Mouse (Mus musculus) cerebellum, adult 8-10 months (tissue): ENCODE measurements around the gene Sec22b.

Experiments used
- DNase-seq: peaks from one replicate; pipeline ENCODE4 v3.0.0; 2022

Gene Sec22b

DNA sequence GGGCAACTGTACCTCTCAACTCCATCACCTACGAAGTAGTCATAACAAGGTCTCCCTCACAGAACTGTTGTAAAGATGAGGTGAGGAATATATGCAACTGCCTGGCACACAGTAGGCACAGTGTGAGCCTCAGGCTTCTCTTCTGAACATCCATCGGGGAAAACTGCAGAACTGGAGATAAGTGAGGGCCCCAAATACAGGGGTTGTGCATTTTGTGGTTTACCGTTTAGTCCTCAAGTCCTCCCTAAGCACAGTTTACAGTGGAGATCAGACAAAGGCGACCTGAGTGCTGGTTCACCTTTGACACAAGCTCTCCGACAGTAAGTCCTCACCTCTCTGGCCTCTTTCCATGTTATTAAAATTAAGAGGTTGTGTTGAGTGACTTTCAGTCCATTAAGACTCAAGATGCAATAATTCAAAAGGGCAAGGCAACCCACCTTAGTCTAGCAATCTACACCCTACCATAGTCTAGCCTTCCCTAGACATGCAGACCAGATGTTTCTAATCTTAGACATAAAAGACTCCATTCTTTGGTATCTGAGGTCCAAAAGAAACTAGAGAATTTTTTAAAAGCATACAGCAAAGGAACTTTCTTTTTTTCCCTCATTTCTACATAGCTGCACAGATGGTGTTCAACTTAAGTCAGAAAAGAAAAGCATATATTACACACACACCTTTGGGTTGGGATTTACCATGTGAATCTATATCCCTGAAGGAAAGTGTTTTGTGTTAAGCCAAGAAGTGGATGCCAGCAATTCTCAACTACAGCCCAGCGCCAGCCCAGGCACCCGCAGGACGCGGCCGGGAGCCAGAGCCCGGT, 40.7 kb downstream of the Sec22b start:
- DNase-seq = no peak

DNA sequence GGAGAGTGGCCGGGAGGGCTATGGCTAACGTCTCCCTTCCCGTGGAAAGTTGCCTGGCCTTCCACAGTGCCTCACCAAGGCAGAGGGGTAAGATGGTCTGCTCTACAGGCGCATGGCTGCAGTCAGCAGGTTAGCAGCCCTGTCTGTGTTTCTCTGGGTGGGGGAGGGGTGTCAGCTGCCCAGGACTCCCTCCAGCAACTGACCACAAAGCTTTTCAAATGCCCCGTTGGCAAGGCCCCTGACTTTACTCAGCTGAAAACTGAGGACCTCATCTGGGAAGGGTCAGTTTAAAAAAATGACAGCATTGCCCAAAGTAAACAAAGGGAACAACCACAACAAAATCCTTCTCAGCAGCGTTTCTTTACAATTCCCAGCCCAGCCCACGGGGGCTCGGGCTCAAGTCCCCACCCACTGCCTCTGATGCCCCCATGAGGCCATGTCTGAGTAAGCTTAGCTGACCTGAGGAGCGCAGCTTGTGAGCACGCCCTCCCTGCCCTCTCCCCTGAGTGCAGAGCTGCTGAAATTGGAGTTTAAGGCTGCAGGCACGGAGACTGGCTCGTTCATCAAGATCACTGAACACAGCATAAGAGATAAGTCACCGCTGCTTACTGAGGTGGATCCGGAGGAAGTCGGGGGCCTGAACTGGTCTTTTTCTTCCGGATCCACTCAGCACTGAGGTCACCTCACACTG, 41.4 kb downstream of the Sec22b start:
- no peak for DNase-seq

DNA sequence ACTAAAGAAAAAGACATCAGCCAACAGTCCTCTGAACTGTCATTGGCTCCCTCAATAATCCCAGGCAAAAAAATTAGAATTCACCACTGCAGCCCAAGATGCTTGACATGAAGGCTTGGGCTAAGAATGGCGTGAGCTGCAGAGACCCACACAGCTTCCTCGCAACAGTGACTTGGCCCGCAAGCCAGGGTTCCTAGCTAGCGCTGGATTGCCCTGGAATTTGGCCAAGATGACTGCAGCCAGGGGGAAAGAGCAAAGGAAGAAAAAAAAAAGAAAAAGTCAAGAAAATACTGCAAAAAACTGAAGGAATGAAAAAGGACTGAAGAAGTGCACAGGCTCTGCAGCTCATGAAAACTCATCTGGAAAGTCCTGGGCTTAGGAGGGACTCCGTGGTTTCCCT, 43.5 kb downstream of the Sec22b start:
- no peak for DNase-seq

DNA sequence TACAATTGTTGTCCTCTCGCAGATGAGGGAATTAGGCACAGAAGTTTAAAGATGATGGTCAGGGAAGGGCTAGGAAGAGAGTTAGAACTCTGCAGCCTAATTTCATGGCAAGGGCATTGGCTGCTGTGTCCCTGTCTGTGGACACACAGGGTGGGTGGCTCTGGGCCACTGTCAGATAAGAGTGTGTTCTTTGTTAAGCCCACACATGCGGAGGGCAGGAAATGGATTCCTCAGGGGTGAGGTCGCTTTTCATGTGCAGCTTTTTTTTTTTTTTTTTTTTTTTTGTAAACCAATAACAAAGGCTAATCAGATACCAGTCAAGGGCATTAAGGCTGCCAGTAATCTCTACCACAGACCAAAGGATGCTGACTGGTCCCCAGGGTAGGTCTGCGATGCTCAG, 45.4 kb downstream of the Sec22b start:
- no peak for DNase-seq

DNA sequence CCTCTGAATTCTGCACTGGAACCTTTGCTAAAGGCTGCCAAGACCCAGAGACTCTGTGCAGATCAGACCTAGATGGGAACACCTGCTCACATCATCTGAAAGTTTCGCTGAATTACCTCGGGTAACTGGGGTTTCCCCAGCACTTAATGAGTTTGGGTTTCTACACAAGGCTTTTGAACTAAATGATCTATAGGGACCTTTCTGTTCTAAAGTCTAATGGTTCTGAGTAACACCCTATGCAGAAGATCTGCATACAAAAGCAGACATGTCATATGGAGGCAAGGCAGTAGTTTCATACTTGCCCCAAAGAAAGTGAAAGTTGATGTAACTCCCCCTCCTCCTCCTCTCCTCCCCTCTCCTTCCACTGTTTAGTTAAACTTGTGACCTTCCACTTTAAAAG, 47.5 kb downstream of the Sec22b start:
- DNase-seq = no peak

DNA sequence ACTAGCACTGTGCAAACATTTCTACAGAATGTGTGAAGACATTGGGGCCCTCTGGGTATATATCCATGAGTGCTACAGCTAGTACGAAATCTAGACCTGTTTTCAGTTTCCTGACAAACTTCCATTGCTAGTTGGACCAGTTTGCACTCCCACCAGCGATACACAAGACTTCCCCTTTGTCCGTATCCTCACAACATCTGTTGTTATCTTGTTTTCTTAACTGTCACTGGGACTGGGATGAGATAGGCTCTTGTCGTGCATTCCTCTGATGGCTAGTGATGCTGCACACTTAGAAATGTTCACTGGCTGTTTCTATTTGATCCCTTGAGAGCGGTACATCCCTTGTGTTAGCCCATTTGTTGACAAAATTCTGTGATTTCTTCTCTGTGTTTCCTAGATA, 49.0 kb downstream of the Sec22b start:
- no peak for DNase-seq

DNA sequence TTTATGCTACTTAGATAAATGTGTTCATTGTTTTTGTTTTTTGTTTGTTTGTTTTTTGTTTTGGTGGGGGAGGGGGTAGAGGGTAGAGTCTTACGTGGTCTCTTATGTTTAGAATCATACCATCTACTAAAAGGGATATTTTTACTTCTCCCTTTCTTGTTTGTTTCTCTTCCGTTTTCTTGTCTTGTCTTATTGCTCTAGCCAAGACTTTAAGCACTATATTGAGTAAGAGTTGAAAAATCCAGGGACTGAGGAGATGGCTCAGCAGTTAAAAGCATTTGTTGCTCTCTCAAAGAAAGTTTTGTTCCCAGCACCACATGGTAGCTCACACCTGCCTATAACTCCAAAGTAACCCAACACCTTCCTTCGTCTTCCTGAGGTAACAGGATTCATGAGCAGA, 50.1 kb downstream of the Sec22b start:
- DNase-seq = no peak

DNA sequence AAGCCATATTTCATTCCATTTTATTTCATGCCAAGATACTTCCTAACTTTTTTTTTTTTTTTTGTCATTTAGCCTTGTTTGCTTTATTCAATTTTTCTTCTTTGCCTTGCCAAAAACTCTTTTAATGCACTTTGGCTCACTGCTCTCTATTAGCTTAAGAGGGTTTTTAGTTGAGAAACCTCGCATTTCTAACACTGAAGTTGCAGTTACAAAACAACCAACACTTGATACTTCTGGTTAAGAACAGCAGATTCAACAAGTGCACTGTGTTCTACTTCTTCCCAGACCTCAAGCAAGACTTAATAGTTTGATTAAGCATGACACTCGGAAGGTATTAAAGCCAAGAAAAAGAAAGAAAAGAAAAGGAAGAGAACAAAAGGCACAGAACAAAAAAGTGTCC, 52.2 kb downstream of the Sec22b start:
- DNase-seq = no peak

DNA sequence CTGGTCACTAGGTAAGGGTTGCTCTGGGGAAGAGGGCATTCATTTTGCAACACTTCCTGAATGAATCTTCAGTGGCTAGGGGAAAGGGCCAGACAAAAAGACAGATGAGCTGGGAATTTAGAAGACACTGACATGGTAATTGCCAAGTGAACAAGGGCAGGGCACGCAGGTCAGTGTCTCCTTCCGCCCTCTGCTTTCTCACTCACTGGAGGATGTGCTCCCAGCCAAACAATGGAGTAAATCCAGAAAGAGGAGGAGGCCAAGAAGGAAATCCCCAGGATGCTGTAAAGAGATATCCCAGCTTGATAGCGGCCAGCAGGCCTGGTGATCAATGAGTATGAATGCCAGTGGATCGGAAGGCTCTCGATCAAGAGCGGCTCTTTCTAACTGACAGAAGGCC, 55.3 kb downstream of the Sec22b start:
- no peak for DNase-seq

DNA sequence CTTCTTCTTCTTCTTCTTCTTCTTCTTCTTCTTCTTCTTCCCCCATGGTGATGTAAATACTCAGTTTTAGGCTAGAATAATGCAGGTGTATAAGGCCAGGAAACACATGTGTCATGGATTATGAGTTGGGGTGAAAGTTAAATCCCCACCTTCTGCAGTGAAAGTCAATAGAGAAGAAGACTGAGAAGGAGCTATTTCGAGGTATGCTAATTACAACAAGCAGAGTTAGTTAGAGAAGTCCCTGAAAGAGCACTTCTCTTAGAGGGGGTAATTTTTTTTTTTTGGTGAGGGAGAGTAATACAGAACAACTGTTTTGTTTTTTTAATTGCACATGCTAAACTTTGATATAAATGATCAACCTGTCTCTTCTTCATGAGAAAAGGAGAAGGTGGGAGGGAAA, 55.9 kb downstream of the Sec22b start:
- no peak for DNase-seq

DNA sequence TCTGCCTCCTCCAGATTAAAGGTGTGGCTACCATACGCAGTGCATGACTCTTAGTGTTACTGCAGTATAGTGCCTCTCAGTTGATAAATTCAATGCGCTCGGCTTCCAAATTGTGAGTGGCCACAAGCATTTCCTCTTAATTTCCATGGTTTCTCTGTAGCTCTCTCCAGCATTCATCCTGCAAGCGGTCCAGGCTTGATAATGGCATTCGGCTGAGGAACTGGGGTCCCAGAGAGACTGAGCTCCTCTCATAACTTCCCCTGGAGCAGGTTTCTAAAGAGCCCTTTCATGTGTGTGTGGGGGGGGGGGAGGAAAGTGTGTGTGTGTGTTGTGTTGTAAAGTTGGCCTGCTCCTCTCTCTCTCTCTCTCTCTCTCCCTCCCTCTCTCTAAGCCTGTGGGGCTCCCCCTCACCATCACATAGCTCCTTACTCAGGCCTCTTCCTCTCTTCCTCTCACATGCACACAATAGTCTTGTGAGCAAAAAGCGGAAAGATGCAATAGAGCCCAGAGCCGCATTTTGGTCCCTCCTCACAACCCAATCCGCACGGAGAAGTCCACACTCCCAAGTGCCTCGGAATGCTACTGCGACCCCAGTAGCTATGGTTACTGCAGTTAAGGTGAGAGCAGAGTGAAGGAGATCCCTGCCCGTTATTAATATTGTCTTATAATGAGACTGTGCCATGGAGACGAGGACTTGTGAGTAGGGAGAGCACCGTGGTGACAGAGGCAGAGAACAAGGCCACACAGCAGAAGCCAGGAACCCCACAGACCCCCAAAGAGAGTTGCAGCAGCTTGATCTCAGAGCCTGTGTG, 60.0 kb downstream of the Sec22b start:
- DNase-seq = no peak

DNA sequence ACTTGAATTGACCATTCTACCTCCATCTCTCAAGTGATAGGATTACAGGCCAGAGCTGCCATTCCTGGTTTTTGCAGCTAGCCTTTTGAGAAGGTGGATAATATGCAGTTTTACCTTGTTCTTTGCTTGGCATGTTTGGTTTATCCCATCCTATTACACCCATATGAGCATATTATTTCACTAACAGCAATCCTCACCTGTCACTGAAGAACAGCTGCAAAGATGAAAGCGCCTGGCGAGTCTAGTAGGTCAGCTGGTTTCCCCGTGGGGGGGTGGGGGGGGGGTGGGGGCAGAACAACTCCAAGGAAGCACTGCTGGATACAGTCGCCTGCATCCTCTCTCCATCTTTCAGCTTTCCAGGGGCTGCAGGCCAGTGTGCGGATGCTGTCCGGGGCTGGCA, 61.0 kb downstream of the Sec22b start:
- DNase-seq = no peak

DNA sequence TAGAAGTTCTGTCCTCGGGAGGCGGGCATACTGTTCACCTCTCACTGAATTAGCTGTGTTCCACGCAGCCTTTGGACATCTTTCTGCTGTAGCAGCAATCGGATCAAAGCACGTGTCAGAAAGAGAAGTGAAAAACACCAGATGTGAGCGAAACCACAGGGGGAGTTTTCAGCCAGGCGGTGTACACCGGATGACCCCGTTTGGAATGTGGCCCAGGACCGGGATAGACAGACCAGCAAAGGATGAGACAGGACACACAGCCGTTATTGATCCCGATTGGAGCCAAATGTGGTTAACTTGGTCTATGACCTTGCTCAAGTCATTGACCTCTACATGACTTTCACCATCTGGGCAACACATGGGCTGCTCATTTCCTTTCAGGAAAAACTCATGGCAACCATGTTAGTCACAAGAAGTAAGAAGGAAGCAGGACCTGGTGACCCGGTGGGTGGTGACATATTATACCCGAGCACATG, 63.9 kb downstream of the Sec22b start:
- no peak for DNase-seq

DNA sequence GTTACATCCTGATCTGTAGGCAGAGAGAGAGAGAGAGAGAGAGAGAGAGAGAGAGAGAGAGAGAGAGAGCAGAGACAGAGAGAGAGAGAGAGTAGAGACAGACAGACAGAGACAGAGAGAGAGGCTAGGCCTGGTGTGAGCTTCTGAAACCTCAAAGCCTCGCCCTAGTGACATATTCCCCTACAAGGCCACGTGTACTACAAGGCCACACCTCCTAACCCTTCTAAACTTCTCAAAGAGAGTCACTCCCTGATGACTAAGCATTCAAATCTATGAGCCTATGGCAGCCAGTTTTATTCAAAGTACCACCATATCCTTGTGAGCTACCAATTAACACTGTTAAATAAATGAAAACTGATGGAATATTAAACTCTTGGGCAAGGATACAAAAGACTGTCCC, 66.6 kb downstream of the Sec22b start:
- no peak for DNase-seq

DNA sequence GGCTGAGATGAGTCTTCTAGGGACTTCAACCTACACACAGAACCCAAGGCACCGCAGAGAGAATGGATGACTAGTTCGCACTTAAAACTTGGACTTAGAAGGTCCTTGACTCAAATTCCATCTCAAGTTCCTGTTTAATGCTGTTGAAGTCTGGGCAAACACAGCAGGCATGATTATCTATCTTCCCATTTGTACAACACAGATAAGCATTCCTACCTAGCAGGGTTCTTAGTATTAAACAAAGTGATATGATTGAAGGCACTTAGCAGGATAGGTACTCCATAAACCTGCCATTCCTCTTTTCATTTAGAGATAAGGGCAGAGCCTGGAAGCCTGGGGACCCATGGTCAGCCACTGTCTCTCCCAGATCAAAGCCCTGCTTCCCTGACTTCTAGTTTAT, 67.2 kb downstream of the Sec22b start:
- no peak for DNase-seq

DNA sequence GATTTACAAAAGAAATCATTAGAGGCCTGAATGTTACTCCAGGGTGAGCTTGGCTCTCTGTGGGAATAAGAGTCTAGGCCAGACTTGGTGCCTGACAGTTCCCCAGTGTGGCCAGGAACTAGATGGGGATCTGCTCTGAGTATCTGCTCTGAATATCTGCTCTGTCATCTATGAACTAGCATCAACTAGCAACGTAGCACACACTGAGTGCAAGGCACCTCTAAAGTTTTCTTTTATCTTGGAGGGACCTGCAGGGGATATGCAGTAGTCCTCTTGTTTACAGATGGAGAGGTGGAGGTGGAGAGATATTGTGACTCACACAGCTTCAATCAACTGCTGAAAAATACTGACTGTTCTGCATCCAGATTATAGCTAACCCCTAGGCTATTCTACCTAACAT, 68.0 kb downstream of the Sec22b start:
- no peak for DNase-seq

DNA sequence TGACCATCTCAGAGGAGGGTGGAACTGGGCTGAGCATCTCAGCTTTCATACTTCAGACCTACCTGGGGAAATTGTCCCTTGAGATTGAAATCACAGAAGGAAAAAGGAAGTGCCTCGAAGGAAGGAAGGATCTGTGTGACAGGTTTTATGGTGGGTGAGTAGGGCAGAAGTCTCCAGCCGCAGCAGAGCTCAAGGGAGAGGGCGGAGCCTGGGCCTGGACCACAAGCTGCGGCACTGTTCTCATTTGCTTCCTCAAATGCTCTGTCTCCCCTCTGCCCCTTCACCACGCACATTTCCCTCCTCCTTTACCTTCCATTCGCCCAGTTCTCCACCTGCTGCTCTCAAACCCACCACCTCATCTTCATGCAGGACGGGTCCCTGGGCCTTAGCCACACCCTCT, 70.1 kb downstream of the Sec22b start:
- no peak for DNase-seq

DNA sequence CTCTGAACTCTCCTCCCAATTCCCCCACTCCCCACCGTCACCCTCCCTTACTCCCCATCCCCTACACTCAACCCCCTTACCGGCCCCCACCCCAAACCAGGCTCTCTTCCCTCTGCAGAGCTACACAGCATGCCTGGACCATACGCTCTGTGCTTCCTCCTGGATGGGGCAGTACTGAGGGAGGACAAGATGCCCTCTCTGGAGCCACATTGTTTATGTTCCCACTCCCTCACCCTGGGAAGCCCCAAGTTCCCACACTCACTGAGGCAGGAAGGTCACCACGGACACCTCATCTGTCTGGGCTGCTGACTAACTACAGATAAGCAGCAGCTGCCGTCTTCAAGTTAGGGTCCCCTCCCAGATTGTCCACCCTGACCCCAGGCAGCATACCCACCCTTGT, 71.2 kb downstream of the Sec22b start:
- no peak for DNase-seq

DNA sequence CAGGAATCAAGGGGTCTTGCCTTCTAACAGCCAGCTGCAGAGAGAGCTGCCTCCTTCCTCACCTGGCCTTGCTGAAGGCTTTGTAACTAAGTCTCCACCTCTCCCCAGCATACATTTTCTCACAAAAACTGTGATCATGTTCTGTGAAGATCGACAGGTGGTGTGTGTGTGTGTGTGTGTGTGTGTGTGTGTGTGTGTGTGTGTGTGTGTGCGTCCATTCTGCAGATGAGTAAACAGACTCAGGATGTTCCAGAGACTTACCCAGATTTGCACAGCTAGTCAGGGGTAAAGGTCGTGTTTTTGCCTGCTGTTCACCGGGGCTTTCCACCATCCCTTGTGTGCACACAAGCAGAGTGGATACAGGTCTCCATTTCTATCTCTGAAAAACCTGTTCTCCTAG, 71.7 kb downstream of the Sec22b start:
- no peak for DNase-seq
